Mouse (Mus musculus) heart, adult 8-10 months (tissue): ENCODE measurements around the gene Osbp2. TPM values are rescaled to one million over a fixed set of nuclear protein-coding genes. Genes with fewer than 3 reads are reported as not detected.

Experiments
- DNase-seq: peaks from one replicate; pipeline ENCODE4 v3.0.0; 2022; ENCODE audit warnings: low spot score
- total RNA-seq, 4 experiments: library from RNA; stranded (reverse); gene quantifications; 2 replicates each; pipeline ENCODE4 v1.2.4; 2022

The Osbp2 gene
- total RNA-seq, 4 experiments from 2014 or later: 17.0 to 22.2 (median 20.1) TPM

DNA sequence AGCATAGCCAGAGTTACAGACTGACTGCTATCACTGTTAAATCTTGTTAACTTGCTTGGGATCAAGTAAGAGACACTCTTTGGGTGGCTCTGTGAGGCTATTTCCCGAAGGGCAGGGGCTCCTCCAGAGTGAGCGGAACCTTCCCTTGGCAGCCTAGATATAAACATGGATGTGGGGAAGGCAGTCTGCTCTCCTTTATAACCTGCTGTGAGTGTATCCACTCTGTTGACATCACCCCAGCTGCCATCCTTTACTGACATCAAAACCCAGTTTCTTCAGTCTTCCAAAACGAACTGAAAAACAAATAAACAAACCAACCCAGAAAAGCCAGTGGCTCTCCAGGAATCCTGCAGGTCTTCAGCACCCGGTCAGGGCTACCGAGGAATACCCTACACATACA is 39.6 kb downstream of the Osbp2 start:
- no peak for DNase-seq

DNA sequence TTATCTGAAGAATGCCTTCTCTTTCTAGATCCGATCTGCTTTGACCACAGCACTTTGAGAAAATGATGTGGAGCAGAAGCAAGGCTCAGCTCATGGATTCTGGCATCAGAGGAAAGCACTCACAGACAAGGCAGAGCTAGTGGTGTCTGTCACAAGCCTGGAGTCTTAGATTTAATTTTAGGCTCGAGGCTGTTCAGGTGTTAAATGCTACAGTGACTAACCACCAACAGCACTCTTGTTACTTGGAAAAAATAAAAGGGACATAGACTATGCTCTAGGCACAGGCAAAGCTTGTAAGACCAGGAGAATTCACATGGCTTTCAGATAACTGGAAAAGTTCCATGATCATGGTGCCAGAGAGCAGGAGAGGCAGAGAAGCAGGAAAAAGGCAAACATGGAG is 40.3 kb downstream of the Osbp2 start:
- DNase-seq: no peak

DNA sequence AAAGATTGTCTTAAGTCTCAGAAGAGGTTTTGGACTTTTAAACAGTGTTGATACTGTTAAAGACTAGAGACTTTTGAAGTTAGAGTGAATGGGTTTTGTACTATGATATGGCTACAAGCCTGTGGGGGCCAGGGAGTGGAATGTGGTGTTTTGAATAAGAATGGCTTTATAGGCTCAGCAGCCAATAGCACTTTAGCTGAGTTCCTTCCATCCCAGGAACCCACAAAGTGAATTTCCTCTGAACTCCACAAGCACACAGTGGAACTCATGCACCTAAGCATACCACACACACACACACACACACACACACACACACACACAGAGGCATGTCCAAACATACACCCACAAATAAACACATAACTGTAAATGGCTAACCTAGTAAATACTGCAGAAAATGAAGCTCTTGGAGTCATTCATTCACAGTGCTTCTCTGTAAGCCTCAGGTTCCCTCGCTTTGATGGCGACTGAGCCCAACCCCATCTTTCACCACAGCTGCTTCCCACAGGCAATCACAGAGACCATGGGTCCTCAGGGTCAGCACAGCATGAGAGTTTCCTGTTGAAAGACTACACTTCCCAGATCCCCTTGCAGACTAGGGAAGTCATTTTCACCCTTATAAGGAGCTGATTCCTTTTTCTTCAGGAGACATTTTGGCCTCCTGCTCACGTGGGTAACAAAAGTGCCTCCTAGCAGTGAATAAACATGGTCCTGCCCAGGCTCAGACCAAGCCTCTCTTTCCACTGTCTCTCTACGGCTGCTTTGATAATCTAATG is 45.5 kb downstream of the Osbp2 start:
- no peak for DNase-seq

DNA sequence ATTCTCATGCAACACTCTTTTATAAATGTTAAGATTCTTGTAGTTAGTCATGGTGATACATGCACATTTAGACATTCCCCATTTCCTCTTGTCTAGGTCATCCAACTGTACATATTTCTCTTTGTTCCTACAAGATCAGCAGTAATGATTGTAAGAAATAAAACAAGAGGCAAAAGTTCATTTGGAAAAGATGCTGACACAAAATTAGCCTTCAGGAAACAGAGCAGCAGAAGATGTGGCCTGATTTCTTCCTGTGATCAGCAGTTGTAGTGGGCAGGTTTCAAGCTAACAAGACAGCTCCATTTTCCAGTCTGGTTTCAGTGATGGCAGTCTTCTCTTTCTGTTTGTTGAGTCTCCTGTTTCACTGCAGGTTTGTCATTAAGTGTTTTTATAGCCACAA is 47.8 kb downstream of the Osbp2 start:
- DNase-seq: no peak

DNA sequence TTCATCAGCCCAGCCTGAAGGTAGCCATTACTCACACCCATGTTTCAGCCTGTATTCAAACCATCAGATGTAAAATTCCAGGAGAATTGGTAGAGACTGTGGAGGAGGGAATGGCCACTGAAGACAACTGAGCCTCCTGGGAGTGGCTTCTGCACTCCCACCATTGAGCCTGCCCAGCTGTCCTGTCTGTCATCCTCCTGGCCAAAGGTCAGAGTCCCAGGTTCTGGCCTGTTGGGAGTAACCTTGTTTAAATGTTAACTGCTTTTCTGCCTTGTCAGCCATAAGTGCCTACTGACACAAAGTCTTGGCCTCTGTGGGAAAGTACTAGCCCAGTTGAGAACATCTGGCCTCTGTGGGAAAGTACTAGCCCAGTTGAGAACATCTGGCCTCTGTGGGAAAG is 50.4 kb downstream of the Osbp2 start:
- no peak for DNase-seq

GRCm38 (mm10) chr11:3808162-3808561 is 55.5 kb downstream of the Osbp2 start:
- DNase-seq: no peak

DNA sequence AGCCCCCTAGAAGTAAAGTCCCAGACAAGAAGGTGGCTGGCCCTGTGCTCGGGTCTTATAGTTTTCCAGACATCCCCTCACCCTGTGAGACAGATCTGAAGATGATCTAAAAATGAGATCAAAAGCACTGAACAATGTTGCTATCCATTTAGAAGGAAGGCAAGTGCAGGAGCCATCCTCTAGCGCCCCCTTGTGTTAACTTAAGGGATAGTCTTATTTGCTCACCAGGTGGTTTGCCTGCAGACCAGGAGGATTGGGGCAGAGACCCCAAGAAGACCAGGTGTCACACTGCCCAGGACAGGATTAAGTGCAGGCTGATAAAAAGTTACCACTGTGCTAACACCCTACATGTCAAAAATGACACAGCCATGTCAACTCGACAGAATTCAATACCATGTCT is 58.3 kb downstream of the Osbp2 start:
- peak; percentile 4 for DNase-seq

DNA sequence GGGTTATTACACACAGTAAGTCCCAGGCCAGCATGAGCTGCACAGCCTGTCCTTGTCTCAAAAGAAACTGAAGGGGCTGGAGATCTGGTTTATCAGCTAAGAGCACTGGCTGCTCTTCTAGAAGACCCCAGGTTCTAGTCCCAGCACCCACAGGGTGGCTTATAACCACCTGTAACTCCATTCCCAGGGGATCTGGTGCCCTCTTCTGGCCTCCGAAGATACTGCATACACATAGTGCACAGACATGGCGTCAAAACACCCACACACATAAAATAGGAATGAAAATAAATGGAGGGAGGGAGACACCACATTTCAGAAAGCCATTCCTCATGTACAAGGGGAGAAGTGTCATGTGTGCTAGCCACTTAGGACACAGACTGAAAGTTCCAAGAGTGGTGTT is 59.1 kb downstream of the Osbp2 start:
- no peak for DNase-seq

DNA sequence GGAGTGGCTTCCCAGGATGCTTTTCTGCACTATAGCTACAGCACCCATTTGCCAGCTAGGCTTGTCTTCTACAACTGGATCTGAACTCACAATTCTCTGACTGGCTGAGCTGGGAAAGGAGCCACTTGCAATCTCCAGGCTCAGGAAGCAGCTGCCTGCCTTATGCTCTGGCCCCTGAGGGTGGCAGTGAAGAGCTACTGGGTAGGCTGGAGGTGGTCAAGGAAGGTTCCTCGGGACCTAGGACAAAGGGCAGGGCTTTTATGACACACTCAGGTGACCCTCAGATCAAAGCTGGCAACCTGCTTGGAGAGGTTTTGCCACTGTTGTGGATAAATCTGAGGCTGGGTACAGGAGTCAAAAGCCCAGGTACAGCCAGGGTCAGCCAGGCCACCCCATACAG is 61.6 kb downstream of the Osbp2 start:
- DNase-seq: no peak

DNA sequence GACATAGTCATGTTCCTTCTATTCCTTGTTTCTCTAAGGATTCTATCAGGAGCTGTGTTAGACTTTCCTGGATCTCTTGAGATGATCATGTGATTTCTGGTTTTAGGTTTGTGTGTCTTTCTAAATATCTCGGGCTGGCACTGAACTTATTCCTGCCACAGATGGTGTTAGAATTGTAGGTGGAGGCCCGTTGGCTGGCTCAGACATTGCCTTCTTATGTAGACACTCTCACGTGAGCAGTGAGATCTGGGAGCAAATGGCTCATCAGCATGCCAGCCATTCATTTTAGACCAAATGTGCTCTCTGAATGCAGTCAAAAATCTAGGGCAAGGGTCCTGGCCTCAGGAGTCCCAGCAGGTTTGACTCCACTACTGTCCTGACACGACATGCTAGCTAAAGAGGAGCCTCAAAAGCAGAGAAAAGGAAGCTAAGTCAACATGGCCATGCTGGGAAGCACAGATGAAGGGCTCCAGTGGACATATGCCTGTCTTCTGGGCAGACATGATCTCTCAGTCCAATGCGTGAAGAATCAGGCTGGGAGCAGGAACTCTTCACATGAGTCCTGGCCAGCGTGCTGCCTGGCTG is 66.0 kb downstream of the Osbp2 start:
- no peak for DNase-seq

DNA sequence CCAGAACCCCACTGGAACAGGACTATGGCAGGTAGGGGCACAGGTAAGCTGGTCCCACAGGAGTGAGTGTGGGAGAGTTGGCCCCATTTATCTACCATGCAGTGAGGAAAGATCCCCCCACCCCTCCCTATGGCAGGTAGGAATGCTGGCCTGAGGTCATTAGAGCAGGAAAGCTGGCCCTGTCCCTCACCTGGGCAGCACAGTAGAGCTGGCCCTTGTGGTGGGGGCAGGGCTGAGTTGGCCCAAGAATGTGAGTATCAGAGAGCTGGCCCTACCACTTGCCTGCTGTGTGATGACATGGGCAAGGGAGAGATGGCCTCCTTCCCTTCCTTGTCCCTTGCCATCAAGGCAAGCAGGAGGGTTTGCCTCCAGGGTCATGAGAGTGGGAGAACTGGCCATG is 73.0 kb downstream of the Osbp2 start:
- DNase-seq: no peak

DNA sequence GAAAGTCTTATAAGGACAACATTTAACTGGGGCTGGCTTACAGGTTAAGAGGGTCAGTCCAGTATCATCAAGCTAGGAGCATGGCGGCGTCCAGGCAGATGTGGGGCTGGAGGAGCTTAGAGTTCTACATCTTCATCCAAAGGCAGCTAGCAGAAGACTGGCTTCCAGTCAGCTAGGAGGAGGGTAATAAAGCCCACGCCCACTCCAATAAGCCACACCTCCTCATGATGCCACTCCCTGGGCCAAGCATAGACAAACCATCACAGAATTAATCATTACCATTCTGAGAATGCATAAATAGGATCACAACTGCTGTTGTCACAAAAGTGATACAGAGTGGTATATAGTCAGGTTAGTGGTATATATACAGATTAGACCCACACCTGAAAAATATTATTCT is 73.8 kb downstream of the Osbp2 start:
- DNase-seq: no peak

DNA sequence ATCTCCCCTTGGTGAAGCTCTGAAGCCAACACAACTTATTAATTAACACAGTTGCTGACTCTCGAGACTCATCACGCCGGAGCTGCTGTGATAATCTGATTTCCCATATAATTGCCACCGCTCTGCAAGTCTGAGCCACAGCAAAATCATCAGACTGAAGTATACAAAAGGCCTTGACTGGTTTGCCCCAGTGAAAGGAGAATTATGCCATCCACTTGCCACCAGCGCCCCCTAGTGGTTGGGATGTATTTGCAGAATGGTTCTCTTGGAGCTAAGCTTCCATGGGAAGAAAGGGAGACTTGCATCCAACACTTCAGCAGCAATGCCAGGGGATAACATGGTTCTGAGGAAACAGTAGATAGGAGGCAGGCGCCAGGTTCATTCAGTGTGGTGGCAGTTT is 77.1 kb downstream of the Osbp2 start:
- DNase-seq: peak; percentile 79

GRCm38 (mm10) chr11:3775263-3775644 is 88.4 kb downstream of the Osbp2 start:
- no peak for DNase-seq

DNA sequence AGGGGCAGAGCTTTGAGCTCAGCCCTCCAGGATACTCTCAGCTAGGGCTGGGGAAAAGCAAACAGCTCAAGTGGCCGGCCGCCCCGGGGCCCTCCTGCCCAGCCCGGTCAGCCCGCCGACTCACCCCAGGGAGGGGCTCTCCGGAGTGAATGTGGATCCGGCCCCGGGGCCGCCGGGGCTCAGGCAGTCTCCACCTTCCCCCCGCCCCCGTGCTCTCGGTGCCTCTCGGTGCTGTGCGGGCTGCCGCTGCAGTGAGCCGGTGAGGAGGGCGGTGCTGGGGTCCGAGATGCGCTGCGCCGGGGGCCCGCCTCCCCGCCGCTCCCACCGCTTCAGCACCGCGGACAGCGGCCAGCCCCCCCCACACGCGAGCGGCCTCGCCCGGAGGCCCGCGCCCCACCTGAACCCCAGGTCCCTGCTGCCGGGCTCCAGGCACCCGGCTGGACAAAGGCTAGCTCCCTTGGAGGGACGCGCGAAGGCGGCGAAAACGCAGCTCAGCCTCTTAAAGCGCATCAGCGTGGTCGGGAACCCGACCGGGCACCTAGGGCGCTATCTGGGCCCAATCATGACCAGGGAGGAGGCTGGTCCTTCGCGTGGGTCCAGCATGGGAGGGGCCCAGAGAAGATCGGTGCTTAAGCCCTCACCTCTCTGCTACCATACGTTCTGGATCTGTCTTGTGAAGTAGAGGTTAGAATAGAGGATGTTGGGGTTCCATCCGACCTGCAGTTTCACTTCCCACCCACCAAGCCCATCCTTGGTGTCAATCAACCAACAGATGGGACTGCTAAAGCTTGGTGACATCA is 89.0 kb downstream of the Osbp2 start:
- DNase-seq: no peak

- no peak for DNase-seq
Observed at GRCm38 (mm10) chr11:3773782-3774462, 89.8 kb downstream of the Osbp2 start.

GRCm38 (mm10) chr11:3773136-3773535 is 90.6 kb downstream of the Osbp2 start:
- DNase-seq: no peak

DNA sequence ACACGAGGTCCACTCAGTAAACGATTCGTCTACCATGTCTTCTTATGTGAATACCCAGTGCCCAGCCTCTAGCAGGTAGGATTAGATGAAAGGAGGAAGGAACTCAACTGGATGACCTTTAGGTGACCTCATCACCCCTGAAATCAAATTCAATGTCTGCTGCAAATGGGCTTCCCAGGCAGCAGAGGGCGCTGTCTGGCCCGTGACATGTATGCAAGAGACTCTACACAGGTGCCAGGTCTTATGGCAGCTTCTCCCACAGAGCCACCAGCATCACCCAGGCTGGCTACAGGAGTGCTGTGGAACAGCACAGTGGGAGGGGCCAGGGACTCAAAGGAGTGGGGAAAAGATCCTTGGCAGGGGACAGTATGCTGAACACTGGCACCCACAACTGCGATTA is 92.4 kb downstream of the Osbp2 start:
- no peak for DNase-seq

DNA sequence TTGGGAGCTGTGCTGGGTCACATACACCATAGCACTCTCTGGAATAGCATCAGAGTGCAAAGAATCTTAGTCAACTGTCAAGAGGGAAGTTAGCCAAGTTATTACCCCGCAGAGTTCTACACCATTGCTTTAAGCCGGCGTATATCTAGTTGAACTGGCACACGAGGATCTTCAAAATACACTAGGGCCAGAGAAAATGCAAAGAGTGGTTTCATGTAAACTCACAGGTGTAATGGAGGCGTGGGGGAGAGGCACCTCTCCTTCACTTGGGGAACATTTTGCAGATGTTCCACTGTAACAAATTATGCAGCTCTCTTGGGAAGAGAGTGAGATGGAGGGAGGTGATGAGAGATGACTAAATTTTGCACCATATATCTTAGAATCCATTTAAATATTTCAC is 95.9 kb downstream of the Osbp2 start:
- no peak for DNase-seq

DNA sequence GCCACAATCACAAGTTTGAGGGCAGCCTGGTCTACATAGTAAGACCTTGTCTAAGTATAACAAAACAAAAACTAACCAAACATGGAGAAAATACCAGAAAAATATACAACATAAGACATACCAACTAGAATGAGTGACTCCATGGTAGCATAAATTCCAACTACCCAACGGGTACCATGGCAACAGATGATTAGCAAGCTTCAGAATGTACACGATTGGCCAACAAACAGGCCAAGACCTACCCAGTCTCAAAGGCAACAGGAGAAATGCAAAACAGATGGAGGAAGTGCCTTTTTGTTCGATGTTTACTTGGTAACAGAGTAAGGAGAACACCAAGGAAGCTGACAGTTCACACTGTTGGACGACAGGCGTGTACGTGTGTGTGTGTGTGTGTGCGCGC is 96.7 kb downstream of the Osbp2 start:
- DNase-seq: no peak

DNA sequence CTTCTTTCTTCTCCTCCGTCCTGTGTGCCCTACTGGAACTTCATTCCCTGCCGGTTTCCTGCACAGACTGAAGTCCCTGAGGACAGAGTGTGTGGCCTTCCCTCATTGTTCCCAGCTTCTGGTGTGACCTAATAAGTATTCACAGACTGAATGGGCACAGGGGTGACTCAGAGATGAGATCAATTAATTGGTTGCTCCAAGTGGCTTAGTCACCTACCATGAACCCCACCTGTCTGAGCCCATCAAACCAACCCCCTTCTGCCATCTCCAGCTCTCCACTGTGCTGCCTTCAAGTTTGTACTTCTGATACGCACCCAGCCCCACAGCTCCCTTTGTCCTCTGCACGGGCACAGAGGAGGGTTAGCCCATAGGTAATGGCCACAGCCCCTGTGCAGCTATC is 99.4 kb downstream of the Osbp2 start:
- DNase-seq: no peak

- no peak for DNase-seq
Observed at GRCm38 (mm10) chr11:3761775-3762501, 101.8 kb downstream of the Osbp2 start.
